Mouse (Mus musculus) bone marrow, adult 2 months (tissue): Measurements from ENCODE around the gene Tbxas1.

Experiments
- CTCF ChIP-seq: fragments of 200-500 bp; IDR thresholded peaks from 2 replicates; pipeline ENCODE4 v1.5.1; 2011; ENCODE audit warnings: low read length, control low read depth; ENCODE audit not compliant: control insufficient read depth, insufficient read depth
- POLR2A ChIP-seq: fragments of 200-500 bp; IDR thresholded peaks from 2 replicates; pipeline ENCODE4 v1.6.1; 2011; ENCODE audit warnings: low read depth, mild to moderate bottlenecking, control low read depth, low read length, borderline replicate concordance; ENCODE audit not compliant: control insufficient read depth

GRCm38 (mm10) chr6:38959502-38959901 is 84.3 kb downstream of the Tbxas1 start:
- TF ChIP-seq POLR2A = no peak
- no peak for TF ChIP-seq CTCF
